Mouse (Mus musculus): Measurements from ENCODE around the gene Snx4. TPM values are rescaled to one million over a fixed set of nuclear protein-coding genes. Genes with fewer than 3 reads are reported as not detected.
A peak's percentile ranks its signal among the peaks of the same experiment; 100 is the strongest.

The Snx4 gene
- total RNA-seq, 2 experiments from 2014 or later: 28.0 to 28.6 TPM

GRCm38 (mm10) chr16:33267616-33268253, 16.5 kb downstream of the Snx4 start:
- DNase-seq (ENCODE audit: low spot score in 2 of 2): no peak

- DNase-seq (ENCODE audit: low spot score in 2 of 2): no peak
Measured at GRCm38 (mm10) chr16:33271824-33272223, 20.6 kb downstream of the Snx4 start.

DNA sequence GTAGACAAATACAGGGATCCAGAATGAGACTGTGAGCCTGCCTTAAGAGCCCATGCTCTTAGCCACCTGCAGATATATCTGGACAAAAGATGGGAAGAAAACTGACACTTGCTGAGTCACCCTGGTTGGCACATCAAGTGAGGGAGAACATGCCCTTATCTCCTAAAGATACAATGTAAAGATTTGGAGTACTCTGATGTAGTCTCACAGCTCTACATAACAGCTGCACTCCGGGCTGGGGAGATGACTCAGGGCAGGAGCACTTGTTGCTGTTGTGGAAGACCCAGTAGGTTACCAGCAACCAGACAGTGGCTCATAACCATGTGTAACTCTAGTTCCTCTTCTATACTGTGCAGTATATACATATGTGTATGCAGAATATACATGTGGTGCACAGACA, 31.8 kb downstream of the Snx4 start:
- DNase-seq (ENCODE audit: low spot score in 2 of 2): no peak

- no peak for DNase-seq (ENCODE audit: low spot score in 2 of 2)
Measured at GRCm38 (mm10) chr16:33288536-33288935, 37.3 kb downstream of the Snx4 start.

- DNase-seq (ENCODE audit: low spot score in 2 of 2): no peak
Measured at GRCm38 (mm10) chr16:33289981-33290380, 38.7 kb downstream of the Snx4 start.

DNA sequence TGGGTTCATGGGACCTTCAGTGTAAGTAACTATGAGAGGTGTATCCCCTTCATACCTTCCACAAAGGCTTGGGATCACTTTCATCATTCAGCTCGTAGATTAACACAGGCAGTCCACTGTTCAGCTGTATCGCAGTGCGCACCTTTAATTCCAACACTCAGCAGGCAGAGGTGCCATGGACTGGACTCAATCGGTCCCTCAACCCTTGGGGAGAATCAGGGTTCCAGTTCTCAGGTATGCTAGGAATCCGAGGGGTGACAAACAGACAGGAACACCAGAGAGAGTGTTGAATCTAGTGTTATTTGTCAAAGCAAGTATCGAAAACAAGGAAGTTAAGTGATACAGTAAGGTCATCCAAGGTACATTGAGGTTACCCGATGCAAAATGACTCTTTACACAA, 41.0 kb downstream of the Snx4 start:
- DNase-seq (ENCODE audit: low spot score in 2 of 2): no peak

DNA sequence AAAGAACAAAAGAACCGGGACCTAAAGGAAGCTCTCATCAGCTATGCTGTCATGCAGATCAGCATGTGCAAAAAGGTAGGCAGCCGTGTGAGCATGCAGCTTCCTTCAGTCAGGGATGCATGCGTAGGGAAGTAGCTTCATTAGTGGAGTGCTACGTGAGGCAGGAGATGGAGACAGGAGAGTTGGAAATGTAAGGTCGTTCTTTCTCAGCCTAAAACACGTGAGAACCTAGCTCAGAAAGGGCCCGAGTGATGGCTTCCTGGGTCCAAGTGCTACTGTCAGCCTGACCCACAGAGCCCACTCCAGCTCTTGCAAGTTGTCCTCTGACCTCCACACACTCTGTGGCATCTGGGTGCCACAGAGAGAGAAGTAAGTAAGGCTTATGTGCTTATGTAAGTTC, 43.4 kb downstream of the Snx4 start:
- DNase-seq (ENCODE audit: low spot score in 2 of 2): no peak

DNA sequence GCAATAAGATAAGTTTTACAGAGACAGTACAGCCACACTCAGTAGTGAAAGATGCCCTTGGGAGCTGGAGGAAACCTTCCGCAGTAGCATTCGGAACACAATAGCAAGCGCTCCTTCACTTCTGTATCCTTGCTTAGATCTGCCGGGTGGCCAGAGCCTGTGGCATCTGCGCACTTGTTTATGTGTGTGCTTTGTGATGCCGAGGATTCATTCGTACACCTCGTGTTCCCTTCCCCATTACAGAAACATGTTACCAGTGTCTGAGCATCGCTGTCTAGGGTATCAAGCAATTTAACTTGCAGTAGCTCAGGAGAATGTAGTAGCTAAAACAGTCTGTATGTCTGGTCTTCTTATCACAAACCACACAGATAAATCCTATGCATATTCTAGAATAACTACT, 44.1 kb downstream of the Snx4 start:
- no peak for DNase-seq (ENCODE audit: low spot score in 2 of 2)

DNA sequence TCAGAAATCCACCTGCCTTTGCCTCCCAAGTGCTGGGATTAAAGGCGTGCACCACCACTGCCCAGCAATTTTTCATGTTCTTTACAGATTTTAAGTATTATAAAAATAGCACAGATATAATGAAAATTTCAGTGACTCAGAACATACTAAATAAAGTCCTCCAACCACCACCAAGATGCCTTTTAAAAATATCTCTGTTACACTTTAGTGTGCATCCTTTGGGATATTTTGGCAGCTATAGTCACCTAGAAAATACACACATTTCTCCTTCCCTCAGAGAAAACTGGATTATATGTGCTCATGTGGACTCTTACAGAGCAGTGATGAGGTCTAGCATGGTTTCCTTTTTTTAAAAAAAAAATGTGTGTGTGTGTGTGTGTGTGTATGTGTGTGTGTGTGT, 46.3 kb downstream of the Snx4 start:
- no peak for DNase-seq (ENCODE audit: low spot score in 2 of 2)

- peak; percentile 51 to 85 for DNase-seq (ENCODE audit: low spot score in 2 of 2)
Measured at GRCm38 (mm10) chr16:33306633-33307070, 55.4 kb downstream of the Snx4 start.

GRCm38 (mm10) chr16:33307761-33308160, 56.5 kb downstream of the Snx4 start:
- no peak for DNase-seq (ENCODE audit: low spot score in 2 of 2)

DNA sequence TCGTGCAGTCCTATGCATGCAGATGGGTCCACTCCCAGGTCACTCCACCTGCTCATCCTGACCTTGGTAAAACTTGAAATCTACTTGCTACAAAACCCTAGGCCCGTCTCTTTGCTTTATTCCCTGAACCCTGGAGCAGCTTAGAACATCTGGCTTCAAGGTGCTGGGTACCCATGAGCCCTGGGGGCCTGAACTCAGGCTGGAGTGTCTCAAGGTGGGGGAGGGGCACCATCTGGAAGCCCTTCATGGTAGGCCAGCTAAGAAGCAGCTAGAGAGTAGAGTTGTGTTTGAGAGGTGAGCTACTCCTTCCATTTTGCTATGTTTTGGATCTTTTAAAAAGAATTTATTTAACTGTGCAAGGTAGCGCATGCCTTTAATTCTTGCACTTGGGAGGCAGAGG, 57.8 kb downstream of the Snx4 start:
- DNase-seq (ENCODE audit: low spot score in 2 of 2): no peak

- DNase-seq (ENCODE audit: low spot score in 2 of 2): no peak
Measured at GRCm38 (mm10) chr16:33315611-33316010, 64.4 kb downstream of the Snx4 start.

DNA sequence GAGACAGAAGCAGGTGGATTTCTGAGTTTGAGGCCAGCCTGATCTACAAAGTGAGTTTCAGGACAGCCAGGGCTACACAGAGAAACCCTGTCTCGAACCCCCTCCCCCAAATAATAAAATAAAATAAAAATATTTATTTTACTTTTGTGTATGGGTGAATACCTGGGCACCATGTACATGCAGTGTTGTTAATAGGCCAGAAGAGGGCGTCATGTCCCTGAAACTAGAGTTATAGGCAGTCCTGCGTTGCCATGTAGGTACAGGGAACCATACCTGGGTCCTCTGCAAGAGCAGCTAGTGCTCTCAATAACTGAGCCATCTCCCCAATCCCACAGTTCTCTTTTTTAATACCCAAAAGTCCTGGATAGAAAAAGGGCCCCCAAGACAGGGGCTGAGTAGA, 66.4 kb downstream of the Snx4 start:
- no peak for DNase-seq (ENCODE audit: low spot score in 2 of 2)

DNA sequence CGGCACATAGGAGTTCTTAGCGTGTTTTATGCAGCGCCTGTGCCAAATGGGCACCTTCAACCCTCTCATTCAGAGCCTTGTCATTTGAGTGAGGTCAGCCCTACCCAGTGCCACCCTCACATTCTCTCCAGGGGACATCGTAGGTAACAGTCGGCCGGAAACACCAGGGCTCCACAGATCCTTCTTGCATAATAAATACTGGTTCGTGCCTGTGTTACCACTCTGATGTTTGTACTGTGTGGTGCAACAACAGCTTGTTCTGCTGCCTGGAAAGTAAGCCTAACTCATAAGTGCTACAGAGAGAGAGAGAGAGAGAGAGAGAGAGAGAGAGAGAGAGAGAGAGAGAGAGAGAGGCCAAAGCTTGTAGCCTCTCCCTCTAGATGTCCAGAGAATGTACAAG, 66.8 kb downstream of the Snx4 start:
- DNase-seq (ENCODE audit: low spot score in 2 of 2): no peak

- DNase-seq (ENCODE audit: low spot score in 2 of 2): no peak
Measured at GRCm38 (mm10) chr16:33325704-33326455, 74.6 kb downstream of the Snx4 start.

DNA sequence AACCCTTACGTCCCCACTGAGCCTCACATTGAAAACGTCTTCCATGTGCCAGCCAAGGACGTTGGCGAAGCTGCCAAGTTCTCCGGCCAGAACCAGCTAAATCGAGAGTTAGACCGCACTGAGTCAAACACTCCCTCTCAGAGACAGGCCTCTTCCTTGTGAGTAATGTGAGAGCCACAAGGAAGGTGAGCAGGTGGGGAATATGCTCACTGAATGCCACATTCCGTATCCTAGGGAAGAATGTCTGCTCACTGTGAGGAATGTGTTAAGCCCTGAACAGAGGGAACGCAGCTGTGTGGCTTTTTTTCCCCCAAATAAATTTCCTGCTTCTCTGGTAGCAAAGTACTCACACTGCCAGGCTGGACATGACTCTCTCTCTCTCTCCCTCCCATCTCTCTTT, 75.3 kb downstream of the Snx4 start:
- no peak for DNase-seq (ENCODE audit: low spot score in 2 of 2)

- DNase-seq (ENCODE audit: low spot score in 2 of 2): no peak
Measured at GRCm38 (mm10) chr16:33327101-33327500, 75.9 kb downstream of the Snx4 start.

- DNase-seq (ENCODE audit: low spot score in 2 of 2): no peak
Measured at GRCm38 (mm10) chr16:33333015-33333414, 81.8 kb downstream of the Snx4 start.

GRCm38 (mm10) chr16:33337177-33337576, 85.9 kb downstream of the Snx4 start:
- peak; percentile 43 to 77 for DNase-seq (ENCODE audit: low spot score in 2 of 2)

- DNase-seq (ENCODE audit: low spot score in 2 of 2): no peak
Measured at GRCm38 (mm10) chr16:33337681-33338080, 86.4 kb downstream of the Snx4 start.

DNA sequence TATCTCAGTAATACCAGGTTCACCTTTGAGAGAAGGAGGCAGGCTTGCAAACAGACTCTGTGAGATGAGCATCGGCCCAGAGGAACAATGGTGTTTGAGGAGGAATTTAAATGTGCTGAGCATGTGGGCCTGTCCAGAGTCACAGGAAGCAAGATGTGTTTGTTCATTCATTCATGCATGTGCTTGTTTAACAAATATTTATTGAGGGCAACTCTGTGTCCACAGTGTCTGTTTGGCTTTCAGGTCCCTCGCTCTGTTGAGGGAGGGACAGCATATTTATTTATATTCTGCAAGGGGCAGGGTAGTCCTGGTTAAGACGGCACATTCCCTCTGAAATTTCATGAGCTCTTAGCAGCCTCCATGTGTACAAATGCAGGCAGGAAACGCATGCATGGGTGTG, 87.2 kb downstream of the Snx4 start:
- DNase-seq (ENCODE audit: low spot score in 2 of 2): no peak

GRCm38 (mm10) chr16:33339476-33339875, 88.2 kb downstream of the Snx4 start:
- DNase-seq (ENCODE audit: low spot score in 2 of 2): no peak

Measured in layer of hippocampus, adult 18-20 months (tissue).